ENCODE assay signal across 11 mouse cellular contexts in genomic region chr9:37368860-37369259, GRCm38 (mm10). TPM values are rescaled to one million over a fixed set of nuclear protein-coding genes. Genes with fewer than 3 reads are reported as not detected.
A peak's percentile ranks its signal among the peaks of the same experiment; 100 is the strongest.
DNase-seq lines count a peak whose midpoint lies in the region; ATAC-seq and TF ChIP-seq lines count a peak whose summit lies in the region.
"Had no signal": no experiment of that assay in that cellular context is flagged by ENCODE, and none has a peak within 500 bp of the region (broad histone marks: within the 10 kb centered on the region; RNA-seq: fewer than 3 reads in every experiment).

No protein-coding gene starts in this region.

- H3K4me1 ChIP-seq in hindbrain, embryonic 15.5 days (replicated peaks), result no peaks in the 10 kb centered on the region; the same call in 1 of the 2 replicates
- H3K4me1 ChIP-seq in hindbrain, embryonic 10.5 days (replicated peaks), result peaks cover 3% of the 10 kb centered on the region; the same call in 1 of the 2 replicates
- H3K4me1 ChIP-seq in heart, postnatal 0 days (ENCODE audit: control insufficient read depth, insufficient read depth), result no peaks in the 10 kb centered on the region
- H3K4me1 ChIP-seq in kidney, embryonic 14.5 days (ENCODE audit: control insufficient read depth, insufficient read depth, low read length), result 0 out of 2 replicates have a peak, but pooled peaks cover 4% of the 10 kb centered on the region
- no peaks in the 10 kb centered on the region for H3K4me1 ChIP-seq in neural tube, embryonic 14.5 days (ENCODE audit: control insufficient read depth, insufficient read depth, low read length)

- H3K4me2 ChIP-seq in hindbrain, embryonic 15.5 days, result peak overlapping the region; percentile 26
- H3K4me2 ChIP-seq in heart, postnatal 0 days (ENCODE audit: low read depth, low read length), result no peak overlapping the region
- H3K4me2 ChIP-seq in kidney, embryonic 14.5 days (replicated peaks; ENCODE audit: low read depth, low read length), result no peak overlapping the region
- H3K4me2 ChIP-seq in neural tube, embryonic 14.5 days (ENCODE audit: low read depth, low read length), result peak overlapping the region; percentile 9; the same call in 1 of the 2 replicates

- no peaks in the 10 kb centered on the region for H3K36me3 ChIP-seq in hindbrain, embryonic 15.5 days
- no peaks in the 10 kb centered on the region for H3K36me3 ChIP-seq in hindbrain, embryonic 10.5 days
- H3K36me3 ChIP-seq in heart, postnatal 0 days (replicated peaks; ENCODE audit: control insufficient read depth, insufficient read depth, low read length), result no peaks in the 10 kb centered on the region
- no peaks in the 10 kb centered on the region for H3K36me3 ChIP-seq in kidney, embryonic 14.5 days (ENCODE audit: control insufficient read depth, insufficient read depth, low read length)
- H3K36me3 ChIP-seq in neural tube, embryonic 14.5 days (ENCODE audit: control insufficient read depth, insufficient read depth, low read length), result no peaks in the 10 kb centered on the region

- no peak overlapping the region for H3K9ac ChIP-seq in hindbrain, embryonic 15.5 days
- no peak overlapping the region for H3K9ac ChIP-seq in heart, postnatal 0 days (replicated peaks; ENCODE audit: low read depth, low read length)
- no peak overlapping the region for H3K9ac ChIP-seq in kidney, embryonic 14.5 days (ENCODE audit: low read depth, low read length)
- no peak overlapping the region for H3K9ac ChIP-seq in neural tube, embryonic 14.5 days (replicated peaks; ENCODE audit: low read depth, low read length)

- peak overlapping the region; percentile 84 for H3K27ac ChIP-seq in hindbrain, embryonic 15.5 days (replicated peaks)
- no peak overlapping the region for H3K27ac ChIP-seq in hindbrain, embryonic 10.5 days
- H3K27ac ChIP-seq in heart, postnatal 0 days (ENCODE audit: low read depth), result peak overlapping the region; percentile 49
- H3K27ac ChIP-seq in kidney, embryonic 14.5 days (ENCODE audit: low read depth, low read length), result peak overlapping the region; percentile 30; the same call in 1 of the 2 replicates
- no peak overlapping the region for H3K27ac ChIP-seq in neural tube, embryonic 14.5 days (ENCODE audit: low read depth, low read length)

- WGBS in hindbrain, embryonic 15.5 days, result 85% methylated on average over 8 of the region's 8 CpGs
- 81% methylated on average over 8 of the region's 8 CpGs for WGBS in hindbrain, embryonic 10.5 days
- WGBS in heart, postnatal 0 days, result 53% methylated on average over 8 of the region's 8 CpGs
- WGBS in kidney, embryonic 14.5 days, result 78% methylated on average over 8 of the region's 8 CpGs
- WGBS in neural tube, embryonic 14.5 days, result 81% methylated on average over 8 of the region's 8 CpGs

- H3K27me3 ChIP-seq in hindbrain, embryonic 15.5 days, result no peaks in the 10 kb centered on the region
- no peaks in the 10 kb centered on the region for H3K27me3 ChIP-seq in hindbrain, embryonic 10.5 days (ENCODE audit: insufficient read depth, poor library complexity, severe bottlenecking)
- no peaks in the 10 kb centered on the region for H3K27me3 ChIP-seq in heart, postnatal 0 days (ENCODE audit: control insufficient read depth, insufficient read depth, low read length)
- peaks cover 3% of the 10 kb centered on the region; the same call in 1 of the 2 replicates for H3K27me3 ChIP-seq in kidney, embryonic 14.5 days (ENCODE audit: control insufficient read depth, insufficient read depth, low read length)
- H3K27me3 ChIP-seq in neural tube, embryonic 14.5 days (ENCODE audit: control insufficient read depth, insufficient read depth, low read length), result no peaks in the 10 kb centered on the region

- peak overlapping the region; percentile 9 for H3K4me3 ChIP-seq in hindbrain, embryonic 15.5 days
- no peak overlapping the region for H3K4me3 ChIP-seq in hindbrain, embryonic 10.5 days
- no peak overlapping the region for H3K4me3 ChIP-seq in heart, postnatal 0 days (ENCODE audit: low read depth, low read length)
- no peak overlapping the region for H3K4me3 ChIP-seq in kidney, embryonic 14.5 days (ENCODE audit: low read length)
- no peak overlapping the region for H3K4me3 ChIP-seq in neural tube, embryonic 14.5 days (ENCODE audit: low read depth, low read length)

- ATAC-seq in hindbrain, embryonic 15.5 days (ENCODE audit: low FRiP score, low read depth), result no peak
- peak; percentile 20; the same call in 1 of the 2 replicates for ATAC-seq in heart, postnatal 0 days (ENCODE audit: insufficient read depth, low read depth)
- ATAC-seq in kidney, embryonic 14.5 days (ENCODE audit: low FRiP score, low TSS enrichment), result no peak
- ATAC-seq in neural tube, embryonic 14.5 days (ENCODE audit: low read depth), result no peak
- ATAC-seq in megakaryocyte-erythroid progenitor cell, adult 5-6 weeks (replicated peaks; ENCODE audit: low FRiP score, low TSS enrichment, poor library complexity, severe bottlenecking), result no peak

- no peak for TF ChIP-seq EP300 in heart, postnatal 0 days (IDR thresholded peaks at IDR 0.05; ENCODE audit: low read depth)

- no peaks in the 10 kb centered on the region for H3K9me3 ChIP-seq in hindbrain, embryonic 15.5 days
- H3K9me3 ChIP-seq in hindbrain, embryonic 10.5 days, result no peaks in the 10 kb centered on the region
- no peaks in the 10 kb centered on the region for H3K9me3 ChIP-seq in heart, postnatal 0 days (replicated peaks; ENCODE audit: control insufficient read depth, low read length)
- H3K9me3 ChIP-seq in kidney, embryonic 14.5 days (ENCODE audit: control insufficient read depth, low read length), result no peaks in the 10 kb centered on the region
- no peaks in the 10 kb centered on the region for H3K9me3 ChIP-seq in neural tube, embryonic 14.5 days (ENCODE audit: control insufficient read depth, low read length)

- no peak; the same call in 1 of the 2 replicates for TF ChIP-seq CTCF in heart, postnatal 0 days (IDR thresholded peaks at IDR 0.05; ENCODE audit: low read depth)

- no peak for DNase-seq in hindbrain, embryonic 10.5 days (ENCODE audit: low spot score)
- no peak for DNase-seq in heart, postnatal 0 days (ENCODE audit: low spot score)
- no peak for DNase-seq in natural killer cell, adult 2 months (ENCODE audit: low spot score in 2 of 2)
- DNase-seq in cerebellum, adult 9-11 months, result no peak
- DNase-seq: thymus, adult 2 months had no signal

RNA-seq across cellular contexts. Expression of gene Hepacam, which starts 1.7 kb away (rescaled TPM):
- 24.9 and 28.7 TPM in 2 replicates for polyA plus RNA-seq in hindbrain, embryonic 15.5 days (2015; fragmentation: Nextera tagmentation; extraction: Ambion mirVana)
- 0.51 TPM in 1 of 2 replicates, not detected in the other for polyA plus RNA-seq in hindbrain, embryonic 10.5 days (2016; fragmentation: Nextera tagmentation; extraction: Ambion mirVana)
- total RNA-seq in heart, postnatal 0 days (2014; rRNA removed; ENCODE audit: low replicate concordance), result 0.04 TPM in 1 of 2 replicates, not detected in the other
- polyA plus RNA-seq in heart, postnatal 0 days (2015; fragmentation: Nextera tagmentation; extraction: Ambion mirVana), result 0.03 and 0.10 TPM in 2 replicates
- not detected in 2 replicates for polyA plus RNA-seq in kidney, embryonic 14.5 days (2014; fragmentation: Nextera tagmentation; extraction: Ambion mirVana)
- 10.5 and 20.8 TPM in 2 replicates for polyA plus RNA-seq in neural tube, embryonic 14.5 days (2014; fragmentation: Nextera tagmentation; extraction: Ambion mirVana)
- 0.70 TPM in 1 of 2 replicates, not detected in the other for total RNA-seq in megakaryocyte-erythroid progenitor cell, adult 5-6 weeks (2014; fragmentation: Nextera tagmentation)
- not detected in 2 replicates for total RNA-seq in megakaryocyte-erythroid progenitor cell, adult 5-6 weeks (2017)
- total RNA-seq: liver, adult 2 months had no signal
- polyA plus RNA-seq: intestine, embryonic 14.5 days; liver, adult 2 months had no signal

RNA-seq across cellular contexts. Expression of gene Ccdc15, which starts 20.6 kb away (rescaled TPM):
- polyA plus RNA-seq in hindbrain, embryonic 15.5 days (2015; fragmentation: Nextera tagmentation; extraction: Ambion mirVana), result 7.4 and 7.8 TPM in 2 replicates
- polyA plus RNA-seq in hindbrain, embryonic 10.5 days (2016; fragmentation: Nextera tagmentation; extraction: Ambion mirVana), result 7.9 and 11.4 TPM in 2 replicates
- total RNA-seq in heart, postnatal 0 days (2014; rRNA removed; ENCODE audit: low replicate concordance), result 0.99 and 4.4 TPM in 2 replicates
- polyA plus RNA-seq in heart, postnatal 0 days (2015; fragmentation: Nextera tagmentation; extraction: Ambion mirVana), result 2.5 and 2.7 TPM in 2 replicates
- polyA plus RNA-seq in kidney, embryonic 14.5 days (2014; fragmentation: Nextera tagmentation; extraction: Ambion mirVana), result 5.8 and 8.2 TPM in 2 replicates
- 7.4 and 8.7 TPM in 2 replicates for polyA plus RNA-seq in neural tube, embryonic 14.5 days (2014; fragmentation: Nextera tagmentation; extraction: Ambion mirVana)
- 22.3 and 24.5 TPM in 2 replicates for total RNA-seq in megakaryocyte-erythroid progenitor cell, adult 5-6 weeks (2014; fragmentation: Nextera tagmentation)
- total RNA-seq in megakaryocyte-erythroid progenitor cell, adult 5-6 weeks (2017), result 12.8 and 23.2 TPM in 2 replicates

RNA-seq across cellular contexts. Expression of gene Robo4, which starts 32.8 kb away (rescaled TPM):
- 4.6 and 8.2 TPM in 2 replicates for polyA plus RNA-seq in hindbrain, embryonic 15.5 days (2015; fragmentation: Nextera tagmentation; extraction: Ambion mirVana)
- 6.6 and 7.7 TPM in 2 replicates for polyA plus RNA-seq in hindbrain, embryonic 10.5 days (2016; fragmentation: Nextera tagmentation; extraction: Ambion mirVana)
- total RNA-seq in heart, postnatal 0 days (2014; rRNA removed; ENCODE audit: low replicate concordance), result 29.5 and 44.2 TPM in 2 replicates
- 10.2 and 12.4 TPM in 2 replicates for polyA plus RNA-seq in heart, postnatal 0 days (2015; fragmentation: Nextera tagmentation; extraction: Ambion mirVana)
- polyA plus RNA-seq in kidney, embryonic 14.5 days (2014; fragmentation: Nextera tagmentation; extraction: Ambion mirVana), result 10.5 and 11.9 TPM in 2 replicates
- 2.4 and 3.7 TPM in 2 replicates for polyA plus RNA-seq in neural tube, embryonic 14.5 days (2014; fragmentation: Nextera tagmentation; extraction: Ambion mirVana)
- total RNA-seq in megakaryocyte-erythroid progenitor cell, adult 5-6 weeks (2014; fragmentation: Nextera tagmentation), result 0.33 TPM in 1 of 2 replicates, not detected in the other
- 0.61 TPM in 1 of 2 replicates, not detected in the other for total RNA-seq in megakaryocyte-erythroid progenitor cell, adult 5-6 weeks (2017)

Comparison
In these comparisons a context has a peak if more than half of its experiments do, and no peak if none do; other contexts are left out.
1. H3K27ac ChIP-seq: peak in hindbrain, embryonic 15.5 days (single experiment), heart, postnatal 0 days (single experiment) and kidney, embryonic 14.5 days (single experiment); none in hindbrain, embryonic 10.5 days (single experiment) and neural tube, embryonic 14.5 days (single experiment).
2. H3K4me2 ChIP-seq: peak in hindbrain, embryonic 15.5 days (single experiment) and neural tube, embryonic 14.5 days (single experiment); none in heart, postnatal 0 days (single experiment) and kidney, embryonic 14.5 days (single experiment).